Mouse (Mus musculus) liver, embryonic 14.5 days (tissue): ENCODE data around the gene Cope.

Experiments
- CTCF ChIP-seq: IDR thresholded peaks from 2 replicates; pipeline ENCODE4 v1.5.1; 2016; ENCODE audit warnings: antibody characterized with exemption, low read depth, control low read depth
- EP300 ChIP-seq: IDR thresholded peaks from 2 replicates; pipeline ENCODE4 v1.6.1; 2016; ENCODE audit warnings: antibody characterized with exemption, low read depth

DNA sequence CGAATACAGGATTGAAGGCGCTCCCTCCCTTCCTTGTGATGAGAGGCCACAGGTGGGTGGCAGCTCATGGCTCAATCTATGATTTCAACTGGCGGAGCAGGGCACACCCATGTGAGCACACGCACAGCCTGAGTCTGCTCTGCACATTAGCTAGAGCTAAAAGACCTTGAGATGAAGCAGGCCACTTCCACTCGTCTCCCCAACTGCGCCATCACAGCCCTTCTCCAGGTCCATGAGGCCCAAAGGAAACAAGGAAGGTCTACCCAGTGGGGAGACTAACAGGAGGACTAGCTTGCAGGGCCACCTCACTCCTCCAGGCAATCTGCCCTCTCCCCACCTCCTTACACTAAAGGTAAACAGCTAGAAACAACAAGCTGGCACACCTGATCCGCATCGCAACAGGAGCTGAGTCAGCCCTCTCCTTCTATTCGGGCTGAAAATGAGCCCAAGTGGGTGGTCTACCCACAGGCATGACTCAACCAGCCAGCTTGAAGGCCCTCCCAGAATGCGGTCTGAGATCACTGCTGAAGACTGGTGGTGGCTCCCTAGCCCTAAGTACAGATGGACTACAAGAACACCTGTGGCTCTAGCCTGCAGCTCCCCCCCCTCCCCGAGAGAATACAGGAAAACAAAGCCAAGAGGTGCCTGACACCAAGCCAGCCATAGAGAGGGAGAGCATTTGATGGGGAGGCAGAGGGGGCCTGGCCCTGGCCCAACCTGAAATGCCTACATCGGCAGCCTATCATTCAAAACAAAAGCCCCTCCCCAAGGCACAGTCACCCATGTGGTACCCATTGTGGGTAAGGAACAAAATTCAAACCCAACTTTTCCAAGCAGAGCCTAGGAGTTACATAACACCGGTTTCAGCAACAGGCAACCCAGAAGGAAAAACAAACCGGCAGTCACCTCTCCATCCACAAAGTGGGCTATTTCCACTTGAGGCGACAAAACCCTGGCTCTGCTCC is 49.0 kb downstream of the Cope start:
- no peak for TF ChIP-seq EP300
- no peak for TF ChIP-seq CTCF
